Mouse (Mus musculus): ENCODE results near the gene Spock1.
"Not testable (repeated sequence)": the region's sequence is repeated elsewhere in the genome, so short reads cannot be mapped to it uniquely, and the experiment has no call there.

Spock1 gene

GRCm38 (mm10) chr13:57626434-57626833 lies 281.7 kb downstream of the Spock1 start:
- Histone ChIP-seq H3K36me3 (ENCODE audit: control insufficient read depth, insufficient read depth, low read length, poor library complexity, severe bottlenecking) (no peaks in the 10 kb centered on the region), H3K27me3 (ENCODE audit: control insufficient read depth, insufficient read depth, low read length, poor library complexity, severe bottlenecking) (no peaks in the 10 kb centered on the region)
- DNase-seq (ENCODE audit: low read depth, low spot score) = no peak

DNA sequence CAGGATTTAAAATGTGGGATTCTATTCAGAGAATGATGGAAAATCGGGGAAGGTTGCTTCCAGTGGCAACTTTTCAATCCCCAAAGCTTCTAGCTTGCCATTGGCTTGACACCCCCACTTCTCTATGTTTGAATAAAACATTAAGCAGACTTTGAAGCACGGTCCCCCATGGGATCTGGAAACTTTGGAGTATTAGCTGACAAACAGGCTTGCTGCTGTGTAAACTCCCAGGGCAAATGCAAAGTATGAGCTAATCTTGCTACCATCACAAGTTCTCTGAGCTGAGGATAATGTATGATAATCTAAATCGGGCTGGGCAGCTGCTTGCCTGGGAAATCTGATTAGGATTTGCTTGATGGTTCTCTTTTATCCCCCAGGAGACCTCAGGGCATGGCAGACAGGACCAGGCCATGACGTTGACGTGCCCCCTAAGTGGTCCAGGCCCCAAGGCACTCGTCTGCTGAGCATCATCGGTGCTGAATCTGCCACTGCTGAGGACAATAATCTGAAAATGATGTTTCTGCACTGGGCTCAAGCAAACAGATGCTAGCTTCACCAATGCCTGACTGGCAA lies 284.1 kb downstream of the Spock1 start:
- no peaks in the 10 kb centered on the region for H3K36me3 ChIP-seq (ENCODE audit: control insufficient read depth, insufficient read depth, low read length, poor library complexity, severe bottlenecking)
- no peak for DNase-seq (ENCODE audit: low read depth, low spot score)
- no peaks in the 10 kb centered on the region for H3K27me3 ChIP-seq (ENCODE audit: control insufficient read depth, insufficient read depth, low read length, poor library complexity, severe bottlenecking)

- no peaks in the 10 kb centered on the region for H3K27me3 ChIP-seq (ENCODE audit: control insufficient read depth, insufficient read depth, low read length, poor library complexity, severe bottlenecking)
- no peaks in the 10 kb centered on the region for H3K36me3 ChIP-seq (ENCODE audit: control insufficient read depth, insufficient read depth, low read length, poor library complexity, severe bottlenecking)
- no peak for DNase-seq (ENCODE audit: low read depth, low spot score)
Measured at GRCm38 (mm10) chr13:57619079-57619768, 288.9 kb downstream of the Spock1 start.

GRCm38 (mm10) chr13:57611326-57612171 lies 296.6 kb downstream of the Spock1 start:
- DNase-seq (ENCODE audit: low read depth, low spot score) = no peak
- no peaks in the 10 kb centered on the region for H3K27me3 ChIP-seq (ENCODE audit: control insufficient read depth, insufficient read depth, low read length, poor library complexity, severe bottlenecking)

DNA sequence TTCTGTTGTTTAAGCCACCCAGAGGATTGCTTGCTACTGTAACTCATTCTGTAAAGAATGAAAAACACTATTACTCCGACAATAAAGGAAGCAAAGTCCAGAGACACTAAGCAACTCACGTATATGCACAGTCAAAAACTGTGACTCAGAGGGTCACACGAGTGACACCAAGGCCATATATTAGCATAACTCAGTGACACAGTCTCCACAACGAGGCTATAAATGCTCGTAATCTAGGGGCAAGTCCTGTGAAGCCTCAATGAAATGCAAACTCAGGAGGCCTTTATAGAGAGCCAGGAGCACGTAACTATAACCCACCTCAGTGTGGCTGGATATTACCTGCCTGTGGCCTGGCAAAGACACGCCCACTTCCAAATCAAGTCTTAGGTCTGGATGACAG lies 298.2 kb downstream of the Spock1 start:
- H3K27me3 ChIP-seq (ENCODE audit: control insufficient read depth, insufficient read depth, low read length, poor library complexity, severe bottlenecking) = no peaks in the 10 kb centered on the region
- H3K36me3 ChIP-seq (ENCODE audit: control insufficient read depth, insufficient read depth, low read length, poor library complexity, severe bottlenecking) = no peaks in the 10 kb centered on the region
- DNase-seq (ENCODE audit: low read depth, low spot score) = no peak

More at GRCm38 (mm10) chr13:57611326-57612171, 296.6 kb downstream of the Spock1 start:
- no peaks in the 10 kb centered on the region for H3K36me3 ChIP-seq (ENCODE audit: control insufficient read depth, insufficient read depth, low read length, poor library complexity, severe bottlenecking)

GRCm38 (mm10) chr13:57604437-57604836 lies 303.7 kb downstream of the Spock1 start:
- Histone ChIP-seq H3K36me3 (ENCODE audit: control insufficient read depth, insufficient read depth, low read length, poor library complexity, severe bottlenecking) (no peaks in the 10 kb centered on the region), H3K27me3 (ENCODE audit: control insufficient read depth, insufficient read depth, low read length, poor library complexity, severe bottlenecking) (no peaks in the 10 kb centered on the region)
- no peak for DNase-seq (ENCODE audit: low read depth, low spot score)

DNA sequence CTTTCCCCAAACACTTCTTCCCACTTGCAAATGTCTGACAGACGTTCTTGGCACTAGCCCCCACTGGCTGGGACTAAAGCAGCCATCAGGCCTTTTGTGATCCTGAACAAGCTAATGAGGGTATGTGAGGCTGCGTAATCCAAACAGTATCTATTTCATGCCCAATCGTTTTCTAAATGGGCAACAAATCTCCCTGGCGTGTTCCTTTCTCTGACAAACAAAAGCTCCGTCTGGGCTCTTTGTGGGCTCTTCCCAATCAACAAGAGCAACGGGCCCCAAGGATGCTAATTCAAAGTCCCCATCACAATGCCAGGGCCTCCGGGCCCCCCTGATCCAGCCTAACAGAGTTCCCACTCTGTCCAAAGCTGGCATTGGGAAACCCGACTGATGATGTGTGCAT lies 304.9 kb downstream of the Spock1 start:
- Histone ChIP-seq H3K36me3 (ENCODE audit: control insufficient read depth, insufficient read depth, low read length, poor library complexity, severe bottlenecking) (no peaks in the 10 kb centered on the region), H3K27me3 (ENCODE audit: control insufficient read depth, insufficient read depth, low read length, poor library complexity, severe bottlenecking) (no peaks in the 10 kb centered on the region)
- DNase-seq (ENCODE audit: low read depth, low spot score) = no peak

GRCm38 (mm10) chr13:57595761-57596051 lies 312.4 kb downstream of the Spock1 start:
- DNase-seq (ENCODE audit: low read depth, low spot score) = no peak
- Histone ChIP-seq H3K36me3 (ENCODE audit: control insufficient read depth, insufficient read depth, low read length, poor library complexity, severe bottlenecking) (no peaks in the 10 kb centered on the region), H3K27me3 (ENCODE audit: control insufficient read depth, insufficient read depth, low read length, poor library complexity, severe bottlenecking) (no peaks in the 10 kb centered on the region)

DNA sequence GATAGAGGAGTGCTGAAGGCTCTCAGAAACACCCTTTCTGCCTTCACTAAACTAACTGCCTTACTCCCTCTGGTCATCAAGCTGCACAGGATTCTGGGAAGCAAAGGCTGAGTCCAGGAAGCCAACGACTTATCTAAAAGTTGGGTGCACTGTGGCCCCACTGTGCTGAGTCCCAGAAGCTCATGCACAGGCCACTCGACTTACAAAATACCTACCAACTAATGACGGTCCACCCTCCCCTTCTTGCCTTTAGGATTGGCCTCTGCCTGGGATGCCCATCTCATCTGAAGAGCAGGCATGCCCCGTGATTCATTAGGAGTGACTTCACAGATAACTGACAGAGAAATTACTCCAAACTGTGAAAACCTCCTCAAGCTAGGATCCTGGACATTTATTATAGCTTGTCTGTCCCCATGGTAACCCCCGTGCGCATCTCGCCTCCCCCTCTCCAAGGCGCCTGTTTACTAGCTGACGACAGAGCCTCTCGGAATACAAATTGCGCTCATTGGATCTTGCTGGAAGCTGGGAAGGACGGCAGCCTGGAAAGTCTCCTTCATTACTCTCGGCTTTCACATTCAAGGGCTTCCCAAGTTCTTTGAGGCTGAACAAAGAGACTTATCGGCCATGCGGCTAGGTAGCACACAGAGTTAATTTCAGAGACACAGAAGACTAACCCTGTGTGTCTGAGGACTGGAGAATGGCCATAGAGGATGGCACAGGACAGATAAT lies 312.9 kb downstream of the Spock1 start:
- Histone ChIP-seq H3K27me3 (ENCODE audit: control insufficient read depth, insufficient read depth, low read length, poor library complexity, severe bottlenecking) (no peaks in the 10 kb centered on the region), H3K36me3 (ENCODE audit: control insufficient read depth, insufficient read depth, low read length, poor library complexity, severe bottlenecking) (no peaks in the 10 kb centered on the region)
- no peak for DNase-seq (ENCODE audit: low read depth, low spot score)

DNA sequence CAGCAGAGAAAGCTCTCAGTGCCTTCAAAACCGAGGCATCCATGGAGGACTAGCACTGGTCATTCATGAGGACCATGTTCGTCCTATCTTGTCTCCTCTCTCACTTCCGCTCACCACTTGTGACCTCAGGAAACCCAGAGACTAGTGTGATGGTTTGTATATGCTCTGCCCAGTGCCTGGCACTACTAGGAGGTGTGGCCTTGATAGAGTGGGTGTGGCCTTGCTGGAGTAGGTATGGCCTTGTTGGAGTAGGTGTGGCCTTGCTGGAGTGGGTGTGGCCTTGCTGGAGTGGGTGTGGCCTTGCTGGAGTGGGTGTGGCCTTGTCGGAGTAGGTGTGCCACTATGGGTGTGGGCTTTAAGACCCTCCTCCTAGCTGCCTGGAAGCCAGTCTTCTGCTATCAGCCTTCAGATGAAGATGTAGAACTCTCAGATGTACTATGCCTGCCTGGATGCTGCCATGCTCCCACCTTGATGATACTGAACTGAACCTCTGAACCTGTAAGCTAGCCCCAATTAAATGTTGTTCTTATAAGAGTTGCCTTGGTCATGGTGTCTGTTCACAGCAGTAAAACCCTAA lies 318.7 kb downstream of the Spock1 start:
- not testable (repeated sequence) for H3K27me3 ChIP-seq (ENCODE audit: control insufficient read depth, insufficient read depth, low read length, poor library complexity, severe bottlenecking); H3K36me3 ChIP-seq (ENCODE audit: control insufficient read depth, insufficient read depth, low read length, poor library complexity, severe bottlenecking); DNase-seq (ENCODE audit: low read depth, low spot score)

DNA sequence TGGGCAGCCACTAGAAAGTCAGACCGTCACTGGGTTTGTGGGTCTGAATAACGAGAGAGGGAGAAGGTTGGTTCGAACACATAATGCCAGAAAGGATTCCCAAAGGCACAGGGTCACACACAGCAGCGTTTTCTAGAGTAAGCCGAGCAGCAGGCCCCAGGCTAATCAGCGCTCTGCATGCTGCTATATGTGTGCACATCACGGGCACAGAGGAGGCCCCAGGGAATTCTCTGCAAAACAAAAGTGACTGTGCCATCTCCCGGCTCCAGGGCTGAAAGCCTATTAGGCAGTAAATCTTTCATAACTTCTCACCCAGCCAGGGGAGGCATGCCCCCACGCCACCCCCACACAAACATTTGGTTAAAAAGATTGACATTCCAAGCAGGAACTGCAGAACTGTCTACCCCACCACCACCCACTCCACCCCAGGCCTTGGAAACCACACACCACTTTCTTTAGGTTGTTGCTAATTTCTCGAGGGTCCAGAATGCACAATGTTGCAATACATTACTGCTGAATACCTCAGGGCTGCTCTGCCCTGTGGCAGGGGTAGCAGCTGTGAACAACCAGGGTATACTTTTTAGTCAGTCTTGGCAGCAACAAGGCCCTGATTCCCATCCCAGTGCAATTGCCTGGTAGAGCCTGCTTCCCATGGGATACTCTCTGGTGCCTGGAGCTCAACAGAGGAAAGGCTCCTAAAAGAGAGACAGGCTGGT lies 319.4 kb downstream of the Spock1 start:
- Histone ChIP-seq H3K27me3 (ENCODE audit: control insufficient read depth, insufficient read depth, low read length, poor library complexity, severe bottlenecking) (no peaks in the 10 kb centered on the region), H3K36me3 (ENCODE audit: control insufficient read depth, insufficient read depth, low read length, poor library complexity, severe bottlenecking) (no peaks in the 10 kb centered on the region)
- DNase-seq (ENCODE audit: low read depth, low spot score) = no peak

GRCm38 (mm10) chr13:57585131-57585530 lies 323.0 kb downstream of the Spock1 start:
- no peak for DNase-seq (ENCODE audit: low read depth, low spot score)
- Histone ChIP-seq H3K36me3 (ENCODE audit: control insufficient read depth, insufficient read depth, low read length, poor library complexity, severe bottlenecking) (no peaks in the 10 kb centered on the region), H3K27me3 (ENCODE audit: control insufficient read depth, insufficient read depth, low read length, poor library complexity, severe bottlenecking) (no peaks in the 10 kb centered on the region)

- no peak for DNase-seq (ENCODE audit: low read depth, low spot score)
- no peaks in the 10 kb centered on the region for H3K27me3 ChIP-seq (ENCODE audit: control insufficient read depth, insufficient read depth, low read length, poor library complexity, severe bottlenecking)
- no peaks in the 10 kb centered on the region for H3K36me3 ChIP-seq (ENCODE audit: control insufficient read depth, insufficient read depth, low read length, poor library complexity, severe bottlenecking)
Measured at GRCm38 (mm10) chr13:57582314-57582976, 325.7 kb downstream of the Spock1 start.

Data from splenic B cell, adult 2 months (primary cell).